Mouse (Mus musculus) gastrocnemius, postnatal 25 days (tissue): ENCODE measurements around the gene Cpped1. TPM values are rescaled to one million over a fixed set of nuclear protein-coding genes. Genes with fewer than 3 reads are reported as not detected.
A peak's percentile ranks its signal among the peaks of the same experiment; 100 is the strongest.

ENCODE experiments used
- DNase-seq: peaks from one replicate; pipeline ENCODE4 v3.0.0; 2022
- total RNA-seq, 2 experiments: library from RNA; stranded (reverse); gene quantifications; 1 replicate in 1 of 2; 2 replicates in 1 of 2; pipeline ENCODE4 v1.2.3; 2021

The Cpped1 gene
- total RNA-seq, 2 experiments from 2014 or later = 29.5 to 33.1 TPM

- DNase-seq = no peak
Observed at GRCm38 (mm10) chr16:11843441-11843840, 65.8 kb downstream of the Cpped1 start.

- DNase-seq = peak; percentile 10
Observed at GRCm38 (mm10) chr16:11833474-11833873, 75.8 kb downstream of the Cpped1 start.

- no peak for DNase-seq
Observed at GRCm38 (mm10) chr16:11828816-11829215, 80.4 kb downstream of the Cpped1 start.

- no peak for DNase-seq
Observed at GRCm38 (mm10) chr16:11824833-11825232, 84.4 kb downstream of the Cpped1 start.

GRCm38 (mm10) chr16:11824385-11824784 lies 84.9 kb downstream of the Cpped1 start:
- DNase-seq = no peak

- DNase-seq = no peak
Observed at GRCm38 (mm10) chr16:11820791-11821190, 88.5 kb downstream of the Cpped1 start.

GRCm38 (mm10) chr16:11814935-11815650 lies 94.2 kb downstream of the Cpped1 start:
- DNase-seq = no peak

- DNase-seq = no peak
Observed at GRCm38 (mm10) chr16:11812119-11812518, 97.1 kb downstream of the Cpped1 start.

- DNase-seq = no peak
Observed at GRCm38 (mm10) chr16:11809615-11810014, 99.6 kb downstream of the Cpped1 start.

- peak; percentile 9 for DNase-seq
Observed at GRCm38 (mm10) chr16:11801960-11802539, 107.2 kb downstream of the Cpped1 start.

GRCm38 (mm10) chr16:11795758-11796460 lies 113.3 kb downstream of the Cpped1 start:
- no peak for DNase-seq

GRCm38 (mm10) chr16:11794628-11795027 lies 114.6 kb downstream of the Cpped1 start:
- DNase-seq = no peak

GRCm38 (mm10) chr16:11793391-11793790 lies 115.9 kb downstream of the Cpped1 start:
- DNase-seq = no peak

- no peak for DNase-seq
Observed at GRCm38 (mm10) chr16:11790476-11790875, 118.8 kb downstream of the Cpped1 start.

- no peak for DNase-seq
Observed at GRCm38 (mm10) chr16:11785806-11786205, 123.4 kb downstream of the Cpped1 start.

GRCm38 (mm10) chr16:11784354-11784753 lies 124.9 kb downstream of the Cpped1 start:
- DNase-seq = no peak

- no peak for DNase-seq
Observed at GRCm38 (mm10) chr16:11783337-11783736, 125.9 kb downstream of the Cpped1 start.

GRCm38 (mm10) chr16:11782082-11782481 lies 127.2 kb downstream of the Cpped1 start:
- DNase-seq = no peak

GRCm38 (mm10) chr16:11778715-11779460 lies 130.4 kb downstream of the Cpped1 start:
- no peak for DNase-seq

GRCm38 (mm10) chr16:11778191-11778590 lies 131.1 kb downstream of the Cpped1 start:
- no peak for DNase-seq

- DNase-seq = no peak
Observed at GRCm38 (mm10) chr16:11776528-11776927, 132.7 kb downstream of the Cpped1 start.

GRCm38 (mm10) chr16:11774321-11774720 lies 134.9 kb downstream of the Cpped1 start:
- no peak for DNase-seq

GRCm38 (mm10) chr16:11772318-11772717 lies 136.9 kb downstream of the Cpped1 start:
- DNase-seq = no peak
